Mouse (Mus musculus) small intestine, adult 2 months (tissue): Measurements from ENCODE around the gene Cd247.

Source experiments
- CTCF ChIP-seq: fragments of 200-500 bp; IDR thresholded peaks from 2 replicates; pipeline ENCODE4 v1.5.1; 2012; ENCODE audit warnings: low read depth, mild to moderate bottlenecking, control low read depth, inconsistent platforms, low read length, moderate library complexity, mixed read lengths; ENCODE audit not compliant: insufficient replicate concordance, insufficient read length; ENCODE audit errors: extremely low read depth
- POLR2A ChIP-seq: fragments of 200-500 bp; IDR thresholded peaks from 2 replicates; pipeline ENCODE4 v1.6.1; 2012; ENCODE audit warnings: low read depth, mild to moderate bottlenecking, control low read depth, inconsistent platforms, low read length, moderate library complexity

DNA sequence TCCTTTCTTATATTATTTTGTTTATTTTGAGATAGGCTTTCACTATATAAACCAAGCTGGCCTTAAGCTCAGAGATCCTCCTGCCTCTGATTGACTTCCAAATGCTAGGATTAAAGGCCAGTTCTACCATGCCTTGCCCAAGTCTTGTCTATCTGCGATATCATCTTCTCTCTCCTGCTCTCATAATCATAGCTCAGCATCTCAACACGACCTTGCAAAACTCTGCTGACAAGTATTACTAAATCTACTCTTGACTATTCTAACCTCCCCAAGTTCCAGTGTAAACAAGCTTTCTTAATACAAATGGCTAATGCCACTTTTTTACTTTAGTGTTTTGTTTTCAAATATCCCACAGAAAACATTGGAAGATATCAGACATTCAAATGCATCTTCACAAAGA lies 119.7 kb downstream of the Cd247 start:
- TF ChIP-seq CTCF (no peak), POLR2A (no peak)
